Mouse (Mus musculus) liver, embryonic 14.5 days (tissue): ENCODE results near the gene Runx2.

ENCODE experiments used
- CTCF ChIP-seq: IDR thresholded peaks from 2 replicates; pipeline ENCODE4 v1.5.1; 2016; ENCODE audit warnings: antibody characterized with exemption, low read depth, control low read depth
- EP300 ChIP-seq: IDR thresholded peaks from 2 replicates; pipeline ENCODE4 v1.6.1; 2016; ENCODE audit warnings: antibody characterized with exemption, low read depth

GRCm38 (mm10) chr17:44701531-44701930 is 113.1 kb downstream of the Runx2 start:
- no peak for TF ChIP-seq EP300
- no peak for TF ChIP-seq CTCF
